In the genomic region with DNA sequence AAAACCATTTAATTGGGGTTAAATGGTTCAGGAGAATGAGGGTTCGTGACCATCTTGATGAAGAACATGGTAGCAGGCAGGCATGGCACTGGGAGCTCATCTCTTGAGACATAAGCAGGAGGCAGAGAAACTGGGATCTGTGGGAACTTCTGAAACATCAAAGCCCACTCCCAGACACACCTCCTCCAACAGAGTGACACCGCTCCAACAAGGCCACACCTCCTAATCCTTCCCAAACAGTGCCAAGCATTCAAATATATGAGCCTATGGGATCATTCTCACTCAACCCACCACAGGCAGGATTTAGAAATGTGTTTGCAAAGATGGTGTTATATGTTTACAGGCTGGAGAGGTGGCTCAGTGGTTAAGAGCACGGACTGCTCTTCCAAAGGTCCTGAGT, we compare ENCODE assay signal across 28 mouse cellular contexts.
"Had no signal": no experiment of that assay in that cellular context is flagged by ENCODE, and none has a peak within 500 bp of the region (broad histone marks: within the 10 kb centered on the region; RNA-seq: fewer than 3 reads in every experiment).

No protein-coding gene starts in this region.

- ATAC-seq: forebrain, embryonic 13.5 days; forebrain, embryonic 14.5 days; forebrain, embryonic 15.5 days; forebrain, embryonic 16.5 days; forebrain, postnatal 0 days had no signal

- H3K27ac ChIP-seq: embryonic facial prominence, embryonic 10.5 days; embryonic facial prominence, embryonic 12.5 days; embryonic facial prominence, embryonic 13.5 days; embryonic facial prominence, embryonic 15.5 days; forebrain, embryonic 10.5 days; forebrain, embryonic 12.5 days; forebrain, embryonic 13.5 days; forebrain, embryonic 15.5 days; gastrocnemius, adult 2 months had no signal

- H3K4me3 ChIP-seq: embryonic facial prominence, embryonic 10.5 days; embryonic facial prominence, embryonic 12.5 days; embryonic facial prominence, embryonic 13.5 days; embryonic facial prominence, embryonic 15.5 days; erythroblast, embryonic 14.5 days; forebrain, embryonic 10.5 days; forebrain, embryonic 12.5 days; forebrain, embryonic 13.5 days; forebrain, embryonic 15.5 days had no signal

- H3K36me3 ChIP-seq: embryonic facial prominence, embryonic 10.5 days; embryonic facial prominence, embryonic 12.5 days; embryonic facial prominence, embryonic 13.5 days; embryonic facial prominence, embryonic 15.5 days; forebrain, embryonic 10.5 days; forebrain, embryonic 12.5 days; forebrain, embryonic 15.5 days had no signal

- H3K9ac ChIP-seq: embryonic facial prominence, embryonic 12.5 days; embryonic facial prominence, embryonic 13.5 days; embryonic facial prominence, embryonic 15.5 days; forebrain, embryonic 12.5 days; forebrain, embryonic 13.5 days; forebrain, embryonic 15.5 days; forebrain, postnatal 0 days had no signal

- DNase-seq: cerebellum, adult 2 months; cerebellum, adult 8-10 months; cerebellum, adult 9-10 months; cerebellum, adult 9-11 months; cerebellum, postnatal 10 days; cerebellum, postnatal 14 days; cerebellum, postnatal 25 days; cerebellum, postnatal 36 days; embryo, embryonic 11 days; forebrain, postnatal 0 days; gastrocnemius, adult 2 months; gastrocnemius, postnatal 10 days; gastrocnemius, postnatal 14 days; gastrocnemius, postnatal 25 days; gastrocnemius, postnatal 36 days; heart, adult 11 months; heart, adult 18-20 months had no signal

- H3K9me3 ChIP-seq: embryonic facial prominence, embryonic 10.5 days; embryonic facial prominence, embryonic 12.5 days; embryonic facial prominence, embryonic 15.5 days; forebrain, embryonic 10.5 days; forebrain, embryonic 12.5 days; forebrain, embryonic 15.5 days had no signal

- H3K27me3 ChIP-seq: embryonic facial prominence, embryonic 12.5 days; embryonic facial prominence, embryonic 13.5 days; embryonic facial prominence, embryonic 15.5 days; forebrain, embryonic 12.5 days; forebrain, embryonic 13.5 days; forebrain, embryonic 15.5 days had no signal

- H3K4me2 ChIP-seq: embryonic facial prominence, embryonic 12.5 days; embryonic facial prominence, embryonic 13.5 days; embryonic facial prominence, embryonic 15.5 days; forebrain, embryonic 12.5 days; forebrain, embryonic 13.5 days; forebrain, embryonic 15.5 days had no signal
